Mouse (Mus musculus): ENCODE measurements at regions not wholly inside any gene's neighbourhood (a gene's known extent, or its start where the extent isn't known, plus 50 kb on each side); places are given as distances from the start of the nearest gene placed in this dataset.

DNA sequence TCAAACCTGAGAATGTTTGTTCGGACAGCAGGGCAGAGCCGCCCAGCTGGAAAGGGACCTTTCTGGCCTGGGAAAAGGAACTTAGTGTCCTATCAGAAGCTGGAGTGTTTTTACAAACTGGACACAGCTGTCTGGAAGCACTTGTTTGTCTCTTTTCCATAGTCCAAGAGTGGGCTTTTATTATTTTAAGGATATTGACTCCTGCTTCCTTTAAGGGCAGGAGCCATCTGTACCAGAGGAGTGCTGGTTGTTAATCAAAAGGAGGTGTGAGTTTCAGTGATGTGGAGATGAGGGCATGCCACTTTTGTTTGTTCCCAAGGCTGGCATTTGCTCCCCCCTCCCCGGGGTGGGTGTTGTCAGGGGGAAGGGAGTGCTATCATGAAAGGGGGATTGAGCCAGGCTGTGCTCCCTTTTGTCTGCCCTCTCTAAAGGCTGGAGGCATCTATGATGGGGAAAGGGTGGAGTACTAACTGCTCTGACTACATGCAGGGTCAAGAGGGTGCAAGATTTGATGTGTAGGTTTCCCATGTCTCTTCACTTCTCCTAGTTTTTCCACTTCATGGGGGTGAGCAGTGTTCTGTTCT lies 144.3 kb downstream of the Kif20b start:
- no peak overlapping the region for H3K27ac ChIP-seq (ENCODE audit: control insufficient read depth, low read depth, low read length)
- no peaks in the 10 kb centered on the region for H3K9me3 ChIP-seq (replicated peaks; ENCODE audit: insufficient read depth, low read length)
- no peaks in the 10 kb centered on the region for H3K4me1 ChIP-seq (ENCODE audit: control insufficient read depth in 1 of 2, insufficient read depth in 2 of 2, low read length in 2 of 2)
- H3K79me2 ChIP-seq (ENCODE audit: control insufficient read depth, insufficient read depth, low read length, poor library complexity), result no peaks in the 10 kb centered on the region
- H3K9ac ChIP-seq (ENCODE audit: control insufficient read depth, low read depth, low read length, poor library complexity, severe bottlenecking), result no peak overlapping the region
- no peak overlapping the region for H3K4me3 ChIP-seq (ENCODE audit: control insufficient read depth in 1 of 2, insufficient read depth in 1 of 2, low read depth in 2 of 2, low read length in 2 of 2)
- DNase-seq (ENCODE audit: low read depth, low spot score), result no peak
- no peaks in the 10 kb centered on the region for H3K36me3 ChIP-seq (ENCODE audit: control insufficient read depth in 1 of 2, insufficient read depth in 2 of 2, low read length in 2 of 2)
- no peak for TF ChIP-seq TBP (IDR thresholded peaks at IDR 0.05; ENCODE audit: low read depth, low read length)
- no peak for TF ChIP-seq JUND (IDR thresholded peaks at IDR 0.05; ENCODE audit: low read depth, low read length)
- no peak for TF ChIP-seq UBTF (IDR thresholded peaks at IDR 0.05; ENCODE audit: borderline replicate concordance, insufficient read depth, low read depth, low read length)
- TF ChIP-seq GABPA (IDR thresholded peaks at IDR 0.05; ENCODE audit: low read depth, low read length), result no peak
- TF ChIP-seq ZMIZ1 (IDR thresholded peaks at IDR 0.05; ENCODE audit: low read depth, low read length), result no peak
- TF ChIP-seq E2F4 (IDR thresholded peaks at IDR 0.05; ENCODE audit: borderline replicate concordance, low read depth, low read length), result no peak
- no peak for TF ChIP-seq SIN3A (IDR thresholded peaks at IDR 0.05; ENCODE audit: low read length)
- no peak for TF ChIP-seq MYC (IDR thresholded peaks at IDR 0.05; ENCODE audit: low read depth, low read length)
- no peak for TF ChIP-seq CHD1 (IDR thresholded peaks at IDR 0.05; ENCODE audit: low read depth, low read length)
- H3K27me3 ChIP-seq (ENCODE audit: control insufficient read depth in 1 of 2, insufficient read depth in 2 of 2, low read length in 2 of 2), result peaks cover 1 to 3% of the 10 kb centered on the region in 2 experiments; a peak in 3 of 4 replicates

DNA sequence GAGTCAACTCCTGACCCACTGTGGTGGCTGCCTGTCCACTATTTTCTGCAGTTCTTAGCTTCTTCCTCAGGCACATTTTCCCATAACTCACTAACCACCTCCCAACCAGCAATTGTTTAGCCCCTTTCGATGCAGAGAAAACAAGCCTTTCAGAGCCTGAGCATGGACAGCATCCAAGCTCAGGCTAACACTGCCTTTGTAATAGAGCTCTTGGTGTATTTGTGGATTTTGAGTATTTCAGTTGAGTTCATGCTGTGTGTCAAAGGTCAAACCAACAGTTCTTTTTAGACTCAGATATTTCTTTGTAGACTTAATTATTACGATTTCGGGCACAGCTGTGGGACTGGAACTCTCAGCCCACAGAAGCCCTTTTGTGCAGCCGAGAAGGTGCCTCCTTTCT lies 159.0 kb downstream of the Kif20b start:
- Histone ChIP-seq H3K9me3 (replicated peaks; ENCODE audit: insufficient read depth, low read length) (no peaks in the 10 kb centered on the region), H3K27me3 (ENCODE audit: control insufficient read depth in 1 of 2, insufficient read depth in 2 of 2, low read length in 2 of 2) (peaks cover 0 to 1% of the 10 kb centered on the region in 2 experiments; a peak in 2 of 4 replicates), H3K36me3 (ENCODE audit: control insufficient read depth in 1 of 2, insufficient read depth in 2 of 2, low read length in 2 of 2) (no peaks in the 10 kb centered on the region), H3K4me3 (ENCODE audit: control insufficient read depth in 1 of 2, insufficient read depth in 1 of 2, low read depth in 2 of 2, low read length in 2 of 2) (no peak overlapping the region), H3K9ac (ENCODE audit: control insufficient read depth, low read depth, low read length, poor library complexity, severe bottlenecking) (no peak overlapping the region), H3K4me1 (ENCODE audit: control insufficient read depth in 1 of 2, insufficient read depth in 2 of 2, low read length in 2 of 2) (no peaks in the 10 kb centered on the region), H3K79me2 (ENCODE audit: control insufficient read depth, insufficient read depth, low read length, poor library complexity) (no peaks in the 10 kb centered on the region), H3K27ac (ENCODE audit: control insufficient read depth, low read depth, low read length) (no peak overlapping the region)
- no peak for DNase-seq (ENCODE audit: low read depth, low spot score)
- TF ChIP-seq NRF1 (IDR thresholded peaks at IDR 0.05; ENCODE audit: insufficient read depth, low read depth, low read length, poor library complexity, severe bottlenecking) (no peak), KAT2A (conservative IDR thresholded peaks at IDR 0.05; ENCODE audit: low read depth, low read length) (no peak), MAFK (IDR thresholded peaks at IDR 0.05; ENCODE audit: borderline replicate concordance, low read depth, low read length) (no peak), UBTF (IDR thresholded peaks at IDR 0.05; ENCODE audit: borderline replicate concordance, insufficient read depth, low read depth, low read length) (no peak), JUND (IDR thresholded peaks at IDR 0.05; ENCODE audit: low read depth, low read length) (no peak), MEF2A (IDR thresholded peaks at IDR 0.05; ENCODE audit: extremely low read depth, insufficient replicate concordance, low read depth, low read length, poor library complexity, severe bottlenecking) (no peak)

DNA sequence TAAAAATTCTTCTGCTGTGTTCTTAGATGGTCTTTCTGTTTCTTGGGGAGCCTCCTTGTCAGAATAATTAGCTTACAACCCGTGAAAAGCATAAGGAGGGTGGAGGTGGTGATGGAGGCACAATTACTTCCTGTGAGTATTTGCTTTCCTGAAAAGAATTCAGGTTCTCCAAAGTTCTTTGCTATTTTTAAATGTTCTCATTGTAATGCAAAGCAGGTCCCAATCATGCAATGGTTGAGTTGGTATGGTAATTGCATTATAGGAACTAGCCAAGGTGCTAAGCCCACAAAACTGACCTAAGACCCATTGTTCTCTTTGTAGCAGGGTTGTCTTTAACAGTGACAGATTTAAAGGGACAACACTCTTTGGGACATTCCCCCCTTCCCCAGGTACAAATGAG lies 179.1 kb downstream of the Kif20b start:
- Histone ChIP-seq H3K27me3 (ENCODE audit: control insufficient read depth in 1 of 2, insufficient read depth in 2 of 2, low read length in 2 of 2) (no peaks in the 10 kb centered on the region; a peak in 1 of 4 replicates), H3K27ac (ENCODE audit: control insufficient read depth, low read depth, low read length) (no peak overlapping the region), H3K9me3 (replicated peaks; ENCODE audit: insufficient read depth, low read length) (no peaks in the 10 kb centered on the region), H3K36me3 (ENCODE audit: control insufficient read depth in 1 of 2, insufficient read depth in 2 of 2, low read length in 2 of 2) (no peaks in the 10 kb centered on the region), H3K79me2 (ENCODE audit: control insufficient read depth, insufficient read depth, low read length, poor library complexity) (no peaks in the 10 kb centered on the region), H3K9ac (ENCODE audit: control insufficient read depth, low read depth, low read length, poor library complexity, severe bottlenecking) (no peak overlapping the region), H3K4me1 (ENCODE audit: control insufficient read depth in 1 of 2, insufficient read depth in 2 of 2, low read length in 2 of 2) (no peaks in the 10 kb centered on the region), H3K4me3 (ENCODE audit: control insufficient read depth in 1 of 2, insufficient read depth in 1 of 2, low read depth in 2 of 2, low read length in 2 of 2) (no peak overlapping the region)
- DNase-seq (ENCODE audit: low read depth, low spot score), result no peak
- no peak for TF ChIP-seq TCF12 (IDR thresholded peaks at IDR 0.05; ENCODE audit: low read depth, low read length)
- TF ChIP-seq EP300 (IDR thresholded peaks at IDR 0.05; ENCODE audit: low read depth in 1 of 2, low read length in 2 of 2), result no peak
- no peak for TF ChIP-seq POLR2AphosphoS5 (IDR thresholded peaks at IDR 0.05; ENCODE audit: borderline replicate concordance, low read depth, low read length)
- no peak for TF ChIP-seq BHLHE40 (IDR thresholded peaks at IDR 0.05; ENCODE audit: borderline replicate concordance, low read depth, low read length)
- no peak for TF ChIP-seq MYB (IDR thresholded peaks at IDR 0.05; ENCODE audit: low read depth, low read length)
- no peak for TF ChIP-seq CHD2 (IDR thresholded peaks at IDR 0.05; ENCODE audit: low read length)
- no peak for TF ChIP-seq NRF1 (IDR thresholded peaks at IDR 0.05; ENCODE audit: insufficient read depth, low read depth, low read length, poor library complexity, severe bottlenecking)
- no peak for TF ChIP-seq UBTF (IDR thresholded peaks at IDR 0.05; ENCODE audit: borderline replicate concordance, insufficient read depth, low read depth, low read length)
- no peak for TF ChIP-seq RCOR1 (IDR thresholded peaks at IDR 0.05; ENCODE audit: low read depth, low read length)
- no peak for TF ChIP-seq E2F4 (IDR thresholded peaks at IDR 0.05; ENCODE audit: borderline replicate concordance, low read depth, low read length)
